Mouse (Mus musculus) kidney, embryonic 15.5 days (tissue): ENCODE results near the gene Atg9a. TPM values are rescaled to one million over a fixed set of nuclear protein-coding genes. Genes with fewer than 3 reads are reported as not detected.

Source experiments
- ATAC-seq: fragments of 200-750 bp; cut with Nextera tagmentation; replicated peaks from 2 replicates; pipeline ENCODE4 v1.8.0; 2017; ENCODE audit warnings: moderate TSS enrichment; ENCODE audit not compliant: low FRiP score
- H3K27ac ChIP-seq: fragments of 300-500 bp; sonication (generic); 2 replicates; pipeline ENCODE4 v1.5.1; 2015; ENCODE audit warnings: mild to moderate bottlenecking, inconsistent platforms
- H3K27me3 ChIP-seq: fragments of 300-500 bp; sonication (generic); 2 replicates; pipeline ENCODE4 v1.6.1; 2015; ENCODE audit warnings: inconsistent platforms
- H3K36me3 ChIP-seq: fragments of 300-500 bp; sonication (generic); 2 replicates; pipeline ENCODE4 v1.6.1; 2015; ENCODE audit warnings: inconsistent platforms
- H3K4me1 ChIP-seq: fragments of 300-500 bp; sonication (generic); 2 replicates; pipeline ENCODE4 v1.6.1; 2015; ENCODE audit warnings: inconsistent platforms
- H3K4me2 ChIP-seq: fragments of 300-500 bp; sonication (generic); 2 replicates; pipeline ENCODE4 v1.6.1; 2015; ENCODE audit warnings: moderate library complexity, mild to moderate bottlenecking, inconsistent platforms
- H3K4me3 ChIP-seq: fragments of 300-500 bp; sonication (generic); replicated peaks from 2 replicates; pipeline ENCODE4 v1.5.1; 2015; ENCODE audit warnings: mild to moderate bottlenecking, inconsistent platforms
- H3K9ac ChIP-seq: fragments of 300-500 bp; sonication (generic); 2 replicates; pipeline ENCODE4 v1.6.1; 2015; ENCODE audit warnings: mild to moderate bottlenecking, inconsistent platforms
- H3K9me3 ChIP-seq: fragments of 300-500 bp; sonication (generic); replicated peaks from 2 replicates; pipeline ENCODE4 v1.6.1; 2016; ENCODE audit warnings: inconsistent platforms
- WGBS: fragments of 180-500 bp; shearing (Covaris S2); methylation state at CpG from one replicate; pipeline ENCODE4 v1.1.7; 2015; ENCODE audit warnings: mixed read lengths; 5-methylcytosine and 5-hydroxymethylcytosine counted together
- polyA plus RNA-seq: library from polyadenylated mRNA; unstranded; fragments of >200 nt; fragmentation: Nextera tagmentation; extraction: Ambion mirVana; gene quantifications from 2 replicates; pipeline ENCODE4 v1.2.1, GENCODE M21; 2015

Atg9a gene
- polyA plus RNA-seq, 1 experiment from 2014 or later, result 33.3 TPM

DNA sequence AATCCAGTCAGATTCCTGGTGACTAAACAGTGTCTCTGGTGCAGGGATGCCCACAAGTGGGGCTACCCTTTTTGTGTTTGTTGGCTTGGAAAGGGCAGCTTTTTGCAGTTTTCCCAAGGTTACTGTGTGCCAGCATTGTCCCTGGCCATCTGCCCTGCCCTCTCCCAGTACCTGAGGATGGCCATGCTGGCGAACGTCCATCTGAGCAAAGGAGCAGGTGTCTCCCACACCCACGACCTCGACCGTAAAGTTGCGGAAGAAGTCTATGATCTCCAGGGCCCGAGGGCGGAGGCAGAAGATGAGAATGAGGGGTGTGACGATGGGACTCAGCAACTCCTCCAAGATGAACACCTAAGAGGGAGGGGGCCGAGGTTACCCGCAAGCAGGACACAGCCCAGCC is 6.5 kb downstream of the Atg9a start:
- no peak for ATAC-seq
- WGBS, result 93% methylated on average over 11 of the region's 11 CpGs

DNA sequence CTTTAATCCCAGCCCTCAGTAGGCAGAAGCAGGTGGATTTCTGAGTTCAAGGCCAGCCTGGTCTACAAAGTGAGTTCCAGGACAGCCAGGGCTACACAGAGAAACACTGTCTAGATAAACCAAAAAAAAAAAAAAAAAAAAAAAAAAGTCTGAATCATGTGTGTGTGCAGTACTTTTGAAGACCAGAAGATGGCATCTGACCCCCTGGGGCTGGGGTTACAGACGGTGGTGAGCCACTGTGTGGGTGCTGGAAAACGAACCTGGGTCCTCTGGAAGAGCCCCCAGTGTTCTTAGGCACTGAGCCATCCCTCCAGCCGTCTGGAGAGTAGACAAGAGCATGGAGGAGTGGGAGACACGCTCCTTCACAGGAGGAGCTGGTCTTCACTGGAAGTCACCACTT is 9.8 kb downstream of the Atg9a start:
- Histone ChIP-seq H3K27me3 (no peaks in the 10 kb centered on the region), H3K4me1 (peaks cover 20% of the 10 kb centered on the region), H3K9me3 (no peaks in the 10 kb centered on the region), H3K36me3 (peaks cover 65% of the 10 kb centered on the region), H3K4me3 (no peak overlapping the region), H3K27ac (no peak overlapping the region), H3K4me2 (no peak overlapping the region), H3K9ac (no peak overlapping the region)
- ATAC-seq, result no peak
- 76% methylated on average over 4 of the region's 4 CpGs for WGBS

More for the DNA sequence above, 6.5 kb downstream of the Atg9a start:
- Histone ChIP-seq H3K4me2 (no peak overlapping the region), H3K27ac (no peak overlapping the region), H3K4me3 (no peak overlapping the region), H3K4me1 (peaks cover 6% of the 10 kb centered on the region), H3K27me3 (no peaks in the 10 kb centered on the region), H3K36me3 (peaks cover 75% of the 10 kb centered on the region), H3K9ac (no peak overlapping the region), H3K9me3 (no peaks in the 10 kb centered on the region)

DNA sequence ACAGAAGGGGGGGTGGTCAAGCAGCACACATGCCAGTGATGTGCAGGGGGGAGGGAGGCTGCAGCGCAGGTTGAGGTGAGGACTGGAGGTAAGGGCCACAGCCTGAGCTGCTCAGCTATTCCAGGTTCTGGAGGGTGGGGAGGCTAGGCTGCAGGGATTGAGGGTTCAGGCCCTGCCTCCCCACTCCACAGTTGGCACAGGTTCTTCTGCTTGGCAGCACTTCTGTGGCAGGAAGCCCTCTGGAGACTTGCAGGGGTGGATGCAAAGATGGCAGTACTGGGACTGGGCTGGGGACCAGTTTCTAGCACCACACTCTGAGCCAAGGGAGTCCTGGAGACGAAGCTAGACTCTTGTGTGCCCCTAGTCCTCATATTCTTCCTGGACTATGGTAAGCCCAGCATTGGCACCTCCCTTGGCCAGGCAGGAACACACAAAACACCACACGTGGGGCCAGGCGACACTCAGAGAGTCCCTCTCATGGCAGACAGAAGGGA is 10.6 kb downstream of the Atg9a start:
- H3K4me2 ChIP-seq, result no peak overlapping the region
- peaks cover 66% of the 10 kb centered on the region for H3K36me3 ChIP-seq
- peaks cover 20% of the 10 kb centered on the region for H3K4me1 ChIP-seq
- no peak overlapping the region for H3K9ac ChIP-seq
- ATAC-seq, result no peak
- WGBS, result 82% methylated on average over 4 of the region's 4 CpGs
- H3K27ac ChIP-seq, result no peak overlapping the region
- no peaks in the 10 kb centered on the region for H3K27me3 ChIP-seq
- no peaks in the 10 kb centered on the region for H3K9me3 ChIP-seq
- H3K4me3 ChIP-seq, result no peak overlapping the region

DNA sequence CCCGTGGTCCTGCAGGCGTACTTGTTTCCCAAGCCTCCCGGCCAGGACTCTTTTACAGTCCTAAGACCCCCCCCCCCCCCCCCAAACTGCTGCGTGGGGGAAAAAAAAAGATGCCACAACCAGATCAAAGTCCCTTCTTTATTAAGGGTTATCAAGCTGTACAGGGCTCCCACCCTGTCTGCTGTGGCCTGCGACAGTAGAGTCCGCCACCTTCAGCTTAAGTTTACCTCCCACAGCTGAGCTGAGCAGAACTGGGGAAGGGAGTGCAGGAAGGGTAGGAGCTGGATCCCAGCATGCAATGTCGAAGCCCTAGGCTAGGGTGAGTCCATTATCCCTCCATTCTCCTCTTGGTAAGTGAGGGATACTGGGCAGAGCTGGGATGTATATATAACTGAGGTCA is 11.3 kb downstream of the Atg9a start:
- ATAC-seq, result no peak
- Histone ChIP-seq H3K4me1 (peaks cover 20% of the 10 kb centered on the region), H3K4me3 (peak overlapping the region; percentile 64; the same call in 1 of the 2 replicates), H3K36me3 (peaks cover 66% of the 10 kb centered on the region), H3K27me3 (no peaks in the 10 kb centered on the region), H3K4me2 (peak overlapping the region; percentile 83), H3K27ac (peak overlapping the region; percentile 49; the same call in 1 of the 2 replicates), H3K9me3 (no peaks in the 10 kb centered on the region), H3K9ac (no peak overlapping the region)
- 25% methylated on average over 7 of the region's 7 CpGs for WGBS

DNA sequence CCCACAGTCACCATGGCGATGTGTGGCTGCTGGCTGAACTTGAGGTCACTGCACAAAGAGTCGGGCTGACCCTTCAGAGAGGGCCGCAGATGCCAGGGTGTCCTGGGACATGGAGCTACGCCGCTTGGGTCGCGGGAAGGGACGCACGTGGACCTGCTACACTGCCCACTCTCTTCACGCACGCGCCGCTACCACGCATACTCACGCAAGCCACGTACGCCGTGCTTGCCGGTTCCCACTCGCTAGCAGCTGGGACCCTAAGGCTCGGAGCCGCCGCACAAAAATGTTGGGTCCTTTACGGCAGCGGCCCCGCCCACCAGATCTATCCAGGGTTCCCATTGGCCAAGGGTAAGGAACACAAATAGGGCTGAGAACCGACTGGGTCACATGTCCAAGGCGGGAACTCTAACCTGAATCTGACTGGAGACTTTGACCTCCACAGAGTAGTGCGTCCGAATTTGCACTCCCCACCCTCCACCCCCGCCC is 11.8 kb downstream of the Atg9a start, which contains the start of gene Abcb6:
TSS of gene Abcb6 (minus strand) at position 288 of the 486 bp plus-strand sequence.
- Histone ChIP-seq H3K4me1 (peaks cover 20% of the 10 kb centered on the region), H3K27me3 (no peaks in the 10 kb centered on the region), H3K36me3 (peaks cover 66% of the 10 kb centered on the region), H3K9ac (peak within 1 kb of the TSS; percentile 57), H3K27ac (peak within 1 kb of the TSS; percentile 49), H3K4me2 (peak within 1 kb of the TSS; percentile 83), H3K9me3 (no peaks in the 10 kb centered on the region), H3K4me3 (peak within 1 kb of the TSS; percentile 64)
- WGBS, result under 1% methylated on average over 31 of the region's 31 CpGs
- ATAC-seq, result peak; percentile 90

DNA sequence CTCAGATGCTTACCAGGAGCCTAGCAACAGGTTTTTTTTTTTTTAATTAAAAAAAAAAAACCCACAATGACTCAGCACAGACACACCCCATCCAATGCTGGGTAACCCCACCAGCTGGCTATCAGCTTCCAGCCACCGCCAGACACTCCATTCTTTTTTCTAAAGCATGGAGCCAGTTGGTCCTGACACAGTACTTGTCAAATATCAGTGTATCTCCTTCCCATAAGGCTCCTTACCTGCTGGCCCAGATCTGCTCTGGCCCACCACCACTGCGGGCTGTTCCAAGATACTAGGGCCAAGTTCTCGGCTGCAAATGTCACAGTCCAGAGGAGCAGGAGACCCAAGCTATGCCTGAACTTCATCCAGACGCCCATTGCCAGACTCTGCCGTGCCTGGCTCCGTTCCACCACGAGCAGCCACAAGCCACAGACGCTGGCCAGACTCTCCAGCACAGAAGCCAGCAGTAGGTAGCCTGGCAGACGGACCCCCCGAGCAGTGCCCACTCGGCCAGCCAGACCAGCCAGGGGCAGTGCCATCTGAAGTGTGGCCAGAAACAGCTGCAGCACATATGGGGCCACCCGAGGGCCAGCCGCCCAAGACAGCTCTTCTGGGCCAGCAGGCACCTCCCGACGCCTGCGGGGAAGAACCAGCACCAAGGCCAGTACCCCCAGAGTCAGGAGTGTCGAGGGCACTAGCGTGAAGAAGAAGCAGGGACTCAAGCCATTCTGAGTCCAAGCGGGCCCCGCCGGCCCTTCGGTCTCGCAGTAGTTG is 12.5 kb downstream of the Atg9a start:
- Histone ChIP-seq H3K4me1 (peaks cover 20% of the 10 kb centered on the region), H3K27ac (peak overlapping the region; percentile 49), H3K9me3 (no peaks in the 10 kb centered on the region), H3K9ac (peak overlapping the region; percentile 57), H3K4me3 (peak overlapping the region; percentile 64), H3K36me3 (peaks cover 65% of the 10 kb centered on the region), H3K27me3 (no peaks in the 10 kb centered on the region), H3K4me2 (peak overlapping the region; percentile 83)
- peak; percentile 16; the same call in 1 of the 2 replicates for ATAC-seq
- 6% methylated on average over 23 of the region's 23 CpGs for WGBS

DNA sequence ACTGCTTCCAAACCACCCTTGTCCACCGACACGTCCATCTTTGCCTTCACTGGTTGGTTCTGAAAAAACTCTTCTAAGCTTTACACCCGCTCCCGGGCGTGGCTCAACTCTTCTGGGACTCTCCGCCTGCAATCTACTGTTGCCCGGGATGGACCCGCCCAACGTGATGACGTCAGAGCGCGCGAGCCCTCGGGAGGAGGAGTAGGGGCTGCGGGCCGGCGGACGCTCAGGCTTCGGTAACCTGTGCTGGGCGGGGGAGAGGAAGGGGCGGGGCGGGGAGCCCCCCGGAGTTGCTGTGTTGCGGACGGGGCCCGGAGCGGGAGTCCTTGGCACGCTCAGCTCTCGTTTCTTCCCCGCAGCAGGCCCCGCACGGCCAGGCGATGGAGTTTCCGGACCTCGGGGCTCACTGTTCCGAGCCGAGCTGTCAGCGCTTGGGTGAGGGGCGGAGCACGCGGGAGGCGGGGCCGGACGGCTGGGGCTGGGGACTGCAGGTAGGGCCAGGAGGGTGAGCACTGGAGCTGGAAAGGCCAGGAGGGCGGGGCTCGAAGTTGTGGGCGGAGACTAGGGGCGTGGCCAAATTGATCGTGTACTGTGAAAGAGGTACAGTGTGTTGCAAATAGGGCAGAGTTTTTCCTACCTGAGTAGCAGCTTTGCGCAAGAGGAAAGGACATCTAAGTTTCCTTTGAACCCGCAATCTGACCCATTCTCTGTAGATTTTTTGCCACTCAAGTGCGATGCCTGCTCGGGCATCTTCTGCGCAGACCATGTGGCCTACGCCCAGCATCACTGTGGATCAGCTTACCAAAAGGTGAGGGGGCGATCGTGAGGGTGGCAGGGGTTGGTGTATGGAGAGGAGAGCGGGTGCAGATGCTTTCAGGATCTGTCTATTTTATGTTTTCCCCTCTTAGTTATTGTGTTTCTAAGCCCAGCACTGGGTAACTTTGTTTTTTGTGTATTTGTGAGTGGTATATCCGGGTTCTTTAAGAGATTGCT is 23.2 kb downstream of the Atg9a start, which contains the start of gene Zfand2b:
TSS of gene Zfand2b (plus strand) at position 175 of the 993 bp plus-strand sequence.
- H3K36me3 ChIP-seq, result peaks cover 40% of the 10 kb centered on the region
- no peaks in the 10 kb centered on the region for H3K9me3 ChIP-seq
- peaks cover 16% of the 10 kb centered on the region for H3K4me1 ChIP-seq
- ATAC-seq, result peak; percentile 98
- peak within 1 kb of the TSS; percentile 82 for H3K4me2 ChIP-seq
- H3K4me3 ChIP-seq, result peak within 1 kb of the TSS; percentile 85
- WGBS, result under 1% methylated on average over 56 of the region's 59 CpGs
- H3K27me3 ChIP-seq, result no peaks in the 10 kb centered on the region
- peak within 1 kb of the TSS; percentile 94 for H3K27ac ChIP-seq
- H3K9ac ChIP-seq, result peak within 1 kb of the TSS; percentile 70

DNA sequence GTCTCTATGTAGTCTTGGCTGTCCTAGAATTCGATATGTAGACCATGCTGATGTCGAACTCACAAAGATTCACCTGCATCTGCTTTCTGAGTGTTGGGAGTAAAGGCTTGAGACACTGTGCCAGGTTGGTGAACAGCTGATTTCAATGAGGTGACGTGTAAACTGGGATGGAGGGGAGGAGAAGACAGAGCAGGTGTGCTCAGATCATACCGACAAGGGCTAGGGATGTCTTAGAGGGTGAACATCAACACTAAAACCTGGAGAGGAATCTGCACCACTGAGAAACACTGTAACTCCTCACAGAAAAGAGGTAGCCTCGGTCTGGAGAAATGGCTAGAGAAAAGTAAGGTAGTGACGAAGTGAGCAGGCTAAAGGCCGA is 23.9 kb downstream of the Atg9a start:
- Histone ChIP-seq H3K27me3 (no peaks in the 10 kb centered on the region), H3K27ac (peak overlapping the region; percentile 94), H3K4me3 (peak overlapping the region; percentile 85), H3K9ac (peak overlapping the region; percentile 70), H3K9me3 (no peaks in the 10 kb centered on the region), H3K4me1 (peaks cover 16% of the 10 kb centered on the region), H3K4me2 (peak overlapping the region; percentile 82), H3K36me3 (peaks cover 33% of the 10 kb centered on the region)
- WGBS, result 10% methylated on average over 7 of the region's 7 CpGs
- ATAC-seq, result peak; percentile 26; the same call in 1 of the 2 replicates

DNA sequence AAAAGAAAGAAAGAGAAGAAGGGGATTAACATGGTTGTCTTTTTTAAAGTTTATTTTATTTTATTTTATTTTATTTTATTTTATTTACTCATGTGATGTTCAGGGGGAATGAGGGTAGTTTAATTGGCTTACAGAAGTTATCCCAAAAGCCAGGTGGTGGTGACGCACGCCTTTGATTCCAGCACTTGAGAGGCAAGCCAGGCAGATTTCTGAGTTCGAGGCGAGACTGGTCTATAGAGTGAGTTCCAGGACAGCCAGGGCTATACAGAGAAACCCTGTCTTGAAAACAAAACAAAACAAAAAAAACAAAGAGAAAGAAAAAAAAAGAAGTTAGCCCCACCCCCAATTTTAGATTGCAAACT is 31.8 kb downstream of the Atg9a start:
- no peak overlapping the region for H3K4me3 ChIP-seq
- H3K27me3 ChIP-seq, result no peaks in the 10 kb centered on the region
- no peak overlapping the region for H3K9ac ChIP-seq
- H3K9me3 ChIP-seq, result no peaks in the 10 kb centered on the region
- no peak overlapping the region for H3K4me2 ChIP-seq
- 83% methylated on average over 4 of the region's 4 CpGs for WGBS
- ATAC-seq, result no peak
- H3K36me3 ChIP-seq, result no peaks in the 10 kb centered on the region
- no peaks in the 10 kb centered on the region for H3K4me1 ChIP-seq
- no peak overlapping the region for H3K27ac ChIP-seq

DNA sequence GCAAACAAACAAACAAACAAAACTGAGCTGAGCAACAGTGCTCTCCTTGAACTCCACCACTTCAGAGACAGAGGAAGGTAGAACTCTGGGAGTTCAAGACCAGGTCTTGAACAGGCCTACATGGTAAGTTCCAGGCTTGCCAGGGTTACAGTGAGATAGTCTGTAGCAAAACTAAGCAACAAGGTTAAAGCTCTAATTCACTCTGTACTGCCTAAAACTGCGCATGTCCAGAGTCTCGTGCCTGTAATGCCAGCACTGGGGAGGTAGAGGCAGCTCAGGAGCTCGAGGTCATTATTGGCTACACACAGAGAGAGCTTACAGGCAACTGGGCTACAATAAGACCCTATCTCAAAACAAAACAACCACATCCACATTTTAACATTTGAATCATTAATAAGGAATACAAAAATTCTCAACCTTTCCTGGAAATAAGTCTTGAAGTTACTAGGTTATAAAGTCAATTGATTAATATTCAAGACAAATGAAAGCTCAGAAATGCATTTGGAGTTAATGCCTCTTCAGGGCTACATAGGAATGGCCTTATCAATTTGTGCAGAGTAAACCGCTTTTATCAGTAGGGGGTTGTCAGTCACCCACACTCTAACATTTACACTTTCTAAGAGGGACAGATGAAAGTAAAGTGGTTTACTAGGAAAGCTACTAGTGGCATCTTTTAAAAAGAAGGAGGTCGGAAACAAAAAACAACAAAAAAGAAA is 32.3 kb downstream of the Atg9a start:
- Histone ChIP-seq H3K9ac (no peak overlapping the region), H3K27me3 (no peaks in the 10 kb centered on the region), H3K9me3 (no peaks in the 10 kb centered on the region), H3K36me3 (no peaks in the 10 kb centered on the region), H3K4me1 (no peaks in the 10 kb centered on the region), H3K4me2 (no peak overlapping the region), H3K4me3 (no peak overlapping the region), H3K27ac (no peak overlapping the region)
- WGBS, result 75% methylated on average over 5 of the region's 5 CpGs
- no peak for ATAC-seq

DNA sequence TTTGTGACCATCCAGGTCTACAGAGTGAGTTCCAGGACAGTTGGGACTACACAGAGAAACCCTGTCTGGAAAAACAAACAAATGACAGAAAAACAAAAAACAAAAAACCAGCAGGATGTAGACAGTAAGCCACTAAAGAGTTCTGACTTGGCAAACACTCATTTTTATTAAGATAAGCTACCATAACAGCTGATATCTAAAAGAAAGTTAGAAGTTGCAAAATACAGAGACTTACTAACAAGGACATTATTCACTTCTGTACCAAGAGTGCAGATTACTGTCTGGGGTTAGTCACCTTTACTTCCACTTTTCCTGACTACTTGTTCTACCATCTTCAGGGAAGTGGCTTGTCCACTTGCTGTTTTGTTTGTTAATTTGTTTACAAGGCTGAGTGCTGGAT is 33.0 kb downstream of the Atg9a start:
- Histone ChIP-seq H3K9me3 (no peaks in the 10 kb centered on the region), H3K36me3 (no peaks in the 10 kb centered on the region), H3K4me3 (no peak overlapping the region), H3K9ac (no peak overlapping the region), H3K4me2 (no peak overlapping the region), H3K27ac (no peak overlapping the region), H3K27me3 (no peaks in the 10 kb centered on the region), H3K4me1 (no peaks in the 10 kb centered on the region)
- no peak for ATAC-seq
